Mouse (Mus musculus) adrenal gland, postnatal 10 days (tissue): ENCODE data around the gene Wdr90. TPM values are rescaled to one million over a fixed set of nuclear protein-coding genes. Genes with fewer than 3 reads are reported as not detected.
"Not testable (repeated sequence)": the region's sequence is repeated elsewhere in the genome, so short reads cannot be mapped to it uniquely, and the experiment has no call there.

Experiments used
- DNase-seq: peaks from one replicate; pipeline ENCODE4 v3.0.0; 2021; ENCODE audit warnings: mixed read lengths
- microRNA-seq: library from miRNA; unstranded; fragments of <30 nt; microRNA quantifications from one replicate; pipeline ENCODE4 v1.2.0, GENCODE M21; 2021
- total RNA-seq, 2 experiments: library from RNA; stranded (reverse); gene quantifications; 2 replicates each; pipeline ENCODE4 v1.2.3; 2021

Wdr90 gene
- total RNA-seq, 2 experiments from 2014 or later, result 17.5 to 24.1 TPM

DNA sequence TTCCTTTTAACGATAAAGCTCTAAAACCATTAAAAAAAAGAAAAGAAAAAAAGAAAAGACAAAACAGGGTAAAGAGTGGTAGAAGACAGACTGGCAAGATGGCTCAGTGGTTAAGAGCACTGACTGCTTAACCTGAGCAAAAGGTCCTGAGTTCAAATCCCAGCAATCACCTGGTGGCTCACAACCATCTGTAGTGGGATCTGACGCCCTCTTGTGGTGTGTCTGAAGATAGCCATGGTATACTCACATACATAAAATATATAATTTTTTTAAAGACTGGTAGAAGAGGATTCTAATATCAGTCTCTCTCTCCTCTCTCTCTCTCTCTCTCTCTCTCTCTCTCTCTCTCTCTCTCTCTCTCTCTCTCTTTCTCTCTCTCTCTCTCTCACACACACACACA is 53.8 kb downstream of the Wdr90 start:
- DNase-seq, result not testable (repeated sequence)

DNA sequence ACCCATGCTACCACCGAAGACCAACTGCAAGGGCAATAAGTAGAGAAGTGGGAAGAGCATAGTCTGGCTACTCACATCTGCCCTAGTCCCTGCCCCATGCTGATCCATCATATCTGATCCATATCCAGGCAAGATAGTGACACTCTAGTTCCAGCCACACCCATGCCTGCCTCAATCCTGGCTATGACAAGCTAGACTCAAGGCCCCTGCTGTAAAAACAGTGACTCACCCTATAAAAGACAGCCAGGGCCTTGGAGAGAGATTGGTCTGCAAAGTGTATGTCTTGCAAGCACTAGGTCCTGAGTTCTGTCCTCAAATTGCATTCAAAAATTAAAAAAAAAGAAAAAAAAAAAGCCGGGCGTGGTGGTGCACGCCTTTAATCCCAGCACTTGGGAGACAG is 54.8 kb downstream of the Wdr90 start:
- peak; percentile 50 for DNase-seq

DNA sequence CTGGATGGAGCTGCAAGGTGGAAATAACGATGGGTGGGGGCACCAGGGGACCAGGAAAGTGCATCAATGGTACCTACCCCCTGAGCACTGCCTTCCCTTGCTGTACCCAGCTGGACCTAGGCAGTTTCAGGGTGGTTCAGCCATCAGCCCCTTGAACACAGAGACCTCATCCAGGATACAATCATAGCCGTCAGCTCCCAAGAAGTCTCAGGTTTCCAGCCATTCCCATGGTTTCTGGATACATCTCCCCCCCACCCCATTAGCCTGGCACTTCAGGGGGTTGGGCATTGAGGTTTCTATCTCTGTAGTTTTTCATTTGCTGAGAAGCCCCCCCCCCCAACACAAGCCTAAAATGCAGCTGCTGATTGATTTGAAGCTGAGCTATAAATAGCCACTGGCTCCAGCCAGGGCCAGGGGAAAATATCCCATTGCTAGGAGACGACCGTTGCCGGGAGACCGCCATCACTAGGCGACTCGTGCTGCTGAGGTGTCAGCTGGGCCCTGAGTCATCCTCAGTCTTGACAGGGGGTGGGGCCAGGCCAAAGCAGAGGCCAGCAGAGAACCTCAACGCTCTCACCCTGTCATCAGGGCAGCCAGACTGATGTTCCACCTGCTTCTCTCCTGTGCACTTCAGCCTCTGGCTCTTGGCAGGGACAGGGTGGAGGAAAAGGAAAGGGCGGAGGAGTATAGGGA is 58.3 kb downstream of the Wdr90 start:
- DNase-seq, result peak; percentile 85

DNA sequence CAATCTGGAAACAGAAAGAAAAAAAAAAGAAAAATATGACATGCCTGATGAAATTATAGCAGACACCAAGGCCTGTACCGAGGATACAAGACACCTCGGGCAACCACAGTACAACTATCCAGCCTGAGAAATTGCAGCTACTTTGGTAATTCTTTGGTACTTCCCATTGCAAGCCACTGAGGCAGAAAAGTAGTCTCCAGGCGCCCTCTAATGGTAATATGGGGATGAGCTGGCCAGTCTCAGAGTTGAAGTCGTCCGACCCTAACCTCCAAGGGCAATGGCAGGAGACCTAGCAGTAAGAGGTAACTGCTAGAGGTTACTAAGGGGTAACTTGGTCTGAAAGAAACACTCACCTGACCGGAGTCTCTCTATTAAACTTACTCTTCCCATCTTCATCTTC is 60.3 kb downstream of the Wdr90 start:
- DNase-seq, result peak; percentile 79

DNA sequence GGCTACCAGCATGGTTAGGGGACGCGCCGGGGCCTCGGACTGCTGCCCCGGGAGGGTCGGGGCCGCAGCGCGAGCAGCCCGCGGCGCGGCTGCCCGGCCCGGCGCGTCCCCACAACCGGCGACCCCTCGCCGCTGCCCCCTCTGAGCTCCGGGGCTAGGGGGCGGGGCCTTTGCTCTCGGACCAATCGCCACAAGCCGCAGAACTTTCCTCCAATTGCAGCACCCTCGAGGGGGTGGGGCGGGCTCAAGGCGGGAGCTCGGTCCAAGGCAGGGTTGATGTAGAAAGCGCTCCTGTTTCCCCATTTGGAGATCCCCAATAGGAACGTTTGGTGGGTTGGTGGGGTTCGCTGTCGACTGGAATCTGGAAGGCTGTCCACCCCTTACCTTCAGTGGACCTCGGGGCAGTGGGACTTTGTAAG is 64.3 kb downstream of the Wdr90 start, which contains the start of gene Metrn:
Gene Metrn, minus strand, starts transcription at position 186 of the 419 bp plus-strand sequence.
- peak; percentile 93 for DNase-seq

DNA sequence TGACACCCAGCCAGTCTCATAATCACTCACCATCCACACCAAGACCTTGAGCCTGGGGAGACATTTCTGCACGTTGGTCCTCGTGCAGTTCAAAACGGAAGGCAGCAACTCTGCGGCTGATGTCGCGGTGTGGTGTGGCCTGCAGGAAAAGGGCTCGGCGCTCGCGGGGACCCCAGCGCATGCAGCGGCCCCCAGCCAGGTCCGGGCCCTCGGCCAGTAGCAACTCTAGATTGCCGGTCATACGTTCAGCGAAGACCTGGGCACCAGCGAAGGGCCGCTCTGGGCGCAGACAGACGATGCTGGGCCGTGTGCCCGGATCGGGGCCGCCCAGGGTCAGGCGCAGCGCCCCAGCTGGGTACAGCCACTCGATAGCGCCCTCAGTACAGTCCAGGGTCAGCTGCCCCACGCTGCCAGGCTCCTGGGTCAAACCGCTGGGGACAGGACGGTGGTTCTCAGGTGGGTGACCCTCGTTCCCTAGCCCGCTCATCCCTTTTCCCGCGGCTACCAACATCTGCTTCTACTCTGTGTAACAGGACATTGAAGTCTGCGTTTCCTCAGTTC is 65.0 kb downstream of the Wdr90 start:
- peak; percentile 68 for DNase-seq

DNA sequence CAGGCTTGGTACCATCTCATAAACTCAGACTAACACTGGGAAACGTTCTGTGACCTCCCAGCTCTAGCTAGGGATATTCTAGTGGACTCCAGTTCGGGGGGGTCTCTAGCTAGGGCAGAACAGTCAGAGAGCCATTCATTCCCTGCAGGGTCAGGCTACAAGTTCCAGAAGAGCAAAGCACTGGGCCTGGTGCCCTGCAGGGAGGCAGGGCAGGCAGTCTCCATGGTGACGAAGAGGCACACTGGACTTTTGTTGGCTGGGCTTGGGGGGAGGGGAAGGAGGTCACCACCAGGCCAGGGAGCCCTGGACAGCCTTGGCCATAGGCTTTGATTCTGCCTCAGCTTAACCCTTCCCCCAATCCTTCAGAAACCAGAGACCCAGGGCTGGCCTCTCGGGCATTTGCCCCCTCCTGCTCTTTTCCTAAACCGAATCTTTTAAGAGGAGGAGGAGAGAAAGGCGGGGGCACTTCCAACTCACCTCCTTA is 65.7 kb downstream of the Wdr90 start, which contains the start of gene AC134908.4:
Gene AC134908.4, minus strand, starts transcription at position 51 of the 484 bp plus-strand sequence.
- no peak for DNase-seq

DNA sequence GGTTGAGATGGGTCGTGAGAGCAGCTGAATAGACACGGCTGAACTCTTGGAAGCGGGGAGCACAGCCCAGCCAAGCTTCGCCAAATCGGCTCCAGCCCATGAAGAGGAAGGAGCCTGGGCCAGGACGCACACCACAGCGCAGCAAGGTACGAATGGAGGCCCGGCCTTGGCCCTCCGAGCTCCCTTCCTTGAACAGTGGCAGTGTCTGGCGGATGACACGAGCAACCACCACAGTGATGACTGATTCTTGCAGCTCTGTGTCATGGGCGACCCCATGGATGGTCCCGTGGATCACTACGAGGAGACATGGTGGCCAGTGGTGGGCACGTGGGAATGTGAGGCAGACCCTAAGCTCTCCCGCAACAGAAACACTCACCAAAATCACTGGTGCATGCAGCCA is 66.3 kb downstream of the Wdr90 start:
- DNase-seq, result no peak

Small RNA genes within 50 kb of the gene (microRNA-seq; reads per million reads assigned to microRNA genes)
- 4.6 reads per million, percentile 3 among the genes with 10 or more reads in this experiment for gene Mir3082

Other genes with a start within 250 kb of the Wdr90 start
- under 1 TPM in 1 of 2 experiments, not detected in 1; 0.70 TPM for gene Gng13, start 144.3 kb downstream of the Wdr90 start, total RNA-seq
- 10 to 100 TPM in 1 of 2 experiments, 1 to 10 TPM in 1; 7.9 to 11.2 TPM for gene Chtf18, start 134.1 kb downstream of the Wdr90 start, total RNA-seq
- 10 to 100 TPM in 1 of 2 experiments, 1 to 10 TPM in 1; 9.5 to 11.0 TPM for gene Rpusd1, start 133.8 kb downstream of the Wdr90 start, total RNA-seq
- gene Mslnl, start 125.5 kb downstream of the Wdr90 start, total RNA-seq, result not detected
- gene Msln, start 107.1 kb downstream of the Wdr90 start, total RNA-seq, result 10 to 100 TPM; 13.6 to 19.0 TPM
- gene Narfl, start 87.7 kb downstream of the Wdr90 start, total RNA-seq, result 10 to 100 TPM; 31.9 to 39.7 TPM
- 10 to 100 TPM; 22.5 to 35.3 TPM for gene Haghl, start 75.8 kb downstream of the Wdr90 start, total RNA-seq
- not detected for gene Ccdc78, start 74.9 kb downstream of the Wdr90 start, total RNA-seq
- 10 to 100 TPM; 63.1 to 76.4 TPM for gene Fam173a, start 68.6 kb downstream of the Wdr90 start, total RNA-seq
- under 1 TPM in 1 of 2 experiments, not detected in 1; 0.48 TPM for gene AC134908.4, start 65.8 kb downstream of the Wdr90 start, total RNA-seq
- 10 to 100 TPM; 28.0 to 45.1 TPM for gene Metrn, start 64.4 kb downstream of the Wdr90 start, total RNA-seq
- 10 to 100 TPM; 11.6 to 14.5 TPM for gene Fbxl16, start 52.4 kb downstream of the Wdr90 start, total RNA-seq
- gene Wdr24, start 37.9 kb downstream of the Wdr90 start, total RNA-seq, result 10 to 100 TPM; 17.6 to 23.1 TPM
- gene Jmjd8, start 32.6 kb downstream of the Wdr90 start, total RNA-seq, result 10 to 100 TPM; 54.9 to 62.3 TPM
- gene Stub1, start 28.1 kb downstream of the Wdr90 start, total RNA-seq, result 100 to 1,000 TPM; 138 to 157 TPM
- 10 to 100 TPM; 11.9 to 14.6 TPM for gene Rhbdl1, start 24.2 kb downstream of the Wdr90 start, total RNA-seq
- gene Gm20683, start 19.7 kb downstream of the Wdr90 start, total RNA-seq, result 10 to 100 TPM in 1 of 2 experiments, 1 to 10 TPM in 1; 7.0 to 12.3 TPM
- 10 to 100 TPM; 71.6 to 98.5 TPM for gene Rhot2, start 16.6 kb downstream of the Wdr90 start, total RNA-seq
- gene Mcrip2, start 7.3 kb upstream of the Wdr90 start, total RNA-seq, result 100 to 1,000 TPM; 319 to 366 TPM
- gene Mettl26, start 13.6 kb upstream of the Wdr90 start, total RNA-seq, result 10 to 100 TPM; 66.8 to 69.2 TPM
- 1 to 10 TPM in 1 of 2 experiments, under 1 TPM in 1; 0.78 to 2.7 TPM for gene Wfikkn1, start 19.4 kb upstream of the Wdr90 start, total RNA-seq
- gene Rab40c, start 58.2 kb upstream of the Wdr90 start, total RNA-seq, result 10 to 100 TPM; 16.9 to 25.6 TPM
- 100 to 1,000 TPM; 101 to 118 TPM for gene Pigq, start 83.4 kb upstream of the Wdr90 start, total RNA-seq
- 1 to 10 TPM in 1 of 2 experiments, under 1 TPM in 1; 0.30 to 1.4 TPM for gene Nhlrc4, start 83.5 kb upstream of the Wdr90 start, total RNA-seq
- not detected for gene A930017K11Rik, start 91.1 kb upstream of the Wdr90 start, total RNA-seq
- 10 to 100 TPM; 15.8 to 16.2 TPM for gene Capn15, start 124.3 kb upstream of the Wdr90 start, total RNA-seq
- 10 to 100 TPM; 15.3 to 23.8 TPM for gene Rab11fip3, start 208.1 kb upstream of the Wdr90 start, total RNA-seq
- gene Decr2, start 228.8 kb upstream of the Wdr90 start, total RNA-seq, result 10 to 100 TPM; 50.4 to 63.7 TPM
- 1 to 10 TPM; 4.5 to 6.5 TPM for gene Nme4, start 234.1 kb upstream of the Wdr90 start, total RNA-seq